17 mouse cellular contexts compared by ENCODE assay signal in the genomic region with DNA sequence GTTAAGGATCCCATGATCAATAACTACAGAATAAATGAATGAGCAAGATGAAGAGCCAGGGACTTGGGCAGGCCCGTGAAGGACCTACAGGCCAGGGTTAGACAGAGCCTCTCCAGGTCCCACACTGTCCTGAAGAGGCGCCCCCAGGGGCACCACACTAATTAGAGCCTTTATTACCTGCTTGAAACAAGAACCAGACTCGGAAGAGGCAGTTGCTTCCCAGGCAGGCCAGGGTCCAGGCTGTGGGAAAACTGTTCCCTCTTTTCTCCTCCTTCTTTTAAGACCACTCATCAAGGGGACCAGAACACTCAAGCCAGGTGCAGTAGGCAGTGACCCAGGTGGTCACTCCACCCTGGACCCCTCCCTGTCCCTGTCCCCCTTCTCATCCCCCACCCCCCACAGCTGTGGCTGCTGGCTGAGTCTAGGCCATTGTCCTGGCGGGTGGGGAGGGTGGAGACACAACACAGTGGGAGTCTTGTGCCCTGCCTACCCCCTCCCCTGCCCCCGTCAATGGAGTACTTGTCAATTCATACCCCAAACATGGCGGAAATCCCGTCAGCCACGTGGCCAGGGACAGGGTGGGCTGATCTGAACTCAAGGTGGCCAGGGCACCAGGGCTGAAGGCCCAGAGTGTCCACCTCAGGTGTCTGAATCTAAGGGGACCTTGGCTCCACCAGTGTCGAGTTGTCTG. TPM values are rescaled to one million over a fixed set of nuclear protein-coding genes. Genes with fewer than 3 reads are reported as not detected.
DNase-seq lines count a peak whose midpoint lies in the region; ATAC-seq and TF ChIP-seq lines count a peak whose summit lies in the region.
"Had no signal": no experiment of that assay in that cellular context is flagged by ENCODE, and none has a peak within 500 bp of the region (broad histone marks: within the 10 kb centered on the region; RNA-seq: fewer than 3 reads in every experiment).

No protein-coding gene starts in this region.

- H3K9ac ChIP-seq in forebrain, embryonic 14.5 days (ENCODE audit: low read length): no peak overlapping the region
- H3K9ac ChIP-seq in stomach, embryonic 14.5 days (replicated peaks; ENCODE audit: low read depth, low read length): no peak overlapping the region
- no peak overlapping the region for H3K9ac ChIP-seq in stomach, postnatal 0 days (ENCODE audit: low read length)
- H3K9ac ChIP-seq: embryonic facial prominence, embryonic 13.5 days; liver, embryonic 13.5 days; midbrain, embryonic 13.5 days had no signal

- peaks cover 44% of the 10 kb centered on the region for H3K4me1 ChIP-seq in forebrain, embryonic 10.5 days
- no peaks in the 10 kb centered on the region for H3K4me1 ChIP-seq in forebrain, embryonic 14.5 days (ENCODE audit: control insufficient read depth, insufficient read depth, low read length)
- peaks cover 32% of the 10 kb centered on the region for H3K4me1 ChIP-seq in stomach, embryonic 14.5 days (ENCODE audit: control insufficient read depth, insufficient read depth, low read length)
- H3K4me1 ChIP-seq in stomach, postnatal 0 days (replicated peaks; ENCODE audit: control insufficient read depth, insufficient read depth): 0 out of 2 replicates have a peak, but pooled peaks cover 4% of the 10 kb centered on the region

- H3K36me3 ChIP-seq in forebrain, embryonic 10.5 days (replicated peaks): no peaks in the 10 kb centered on the region
- no peaks in the 10 kb centered on the region for H3K36me3 ChIP-seq in forebrain, embryonic 14.5 days (ENCODE audit: control insufficient read depth, insufficient read depth, low read length)
- no peaks in the 10 kb centered on the region for H3K36me3 ChIP-seq in stomach, embryonic 14.5 days (ENCODE audit: control insufficient read depth, insufficient read depth, low read length)
- H3K36me3 ChIP-seq in stomach, postnatal 0 days (ENCODE audit: control insufficient read depth, insufficient read depth, low read length): no peaks in the 10 kb centered on the region
- H3K36me3 ChIP-seq: embryonic facial prominence, embryonic 13.5 days; midbrain, embryonic 13.5 days had no signal

- peak overlapping the region; percentile 49; the same call in 1 of the 2 replicates for H3K27ac ChIP-seq in forebrain, embryonic 10.5 days
- H3K27ac ChIP-seq in forebrain, embryonic 14.5 days (ENCODE audit: low read depth, low read length): no peak overlapping the region
- peak overlapping the region; percentile 48; the same call in 1 of the 2 replicates for H3K27ac ChIP-seq in stomach, embryonic 14.5 days (ENCODE audit: low read length)
- H3K27ac ChIP-seq in stomach, postnatal 0 days (replicated peaks): no peak overlapping the region
- H3K27ac ChIP-seq: liver, embryonic 13.5 days; midbrain, embryonic 13.5 days had no signal

- no peak overlapping the region for H3K4me3 ChIP-seq in forebrain, embryonic 10.5 days
- no peak overlapping the region for H3K4me3 ChIP-seq in forebrain, embryonic 14.5 days (ENCODE audit: low read depth, low read length)
- no peak overlapping the region for H3K4me3 ChIP-seq in stomach, embryonic 14.5 days (ENCODE audit: low read depth, low read length)
- no peak overlapping the region for H3K4me3 ChIP-seq in stomach, postnatal 0 days (ENCODE audit: low read depth, low read length)
- H3K4me3 ChIP-seq: embryonic facial prominence, embryonic 13.5 days; liver, embryonic 13.5 days; midbrain, embryonic 13.5 days had no signal

- H3K4me2 ChIP-seq in forebrain, embryonic 14.5 days (ENCODE audit: low read length): no peak overlapping the region
- no peak overlapping the region for H3K4me2 ChIP-seq in stomach, embryonic 14.5 days (replicated peaks; ENCODE audit: low read depth, low read length)
- H3K4me2 ChIP-seq in stomach, postnatal 0 days (replicated peaks; ENCODE audit: low read depth): no peak overlapping the region
- H3K4me2 ChIP-seq: embryonic facial prominence, embryonic 13.5 days; liver, embryonic 13.5 days; midbrain, embryonic 13.5 days had no signal

- H3K27me3 ChIP-seq in forebrain, embryonic 10.5 days (ENCODE audit: poor library complexity, severe bottlenecking): peaks cover 46% of the 10 kb centered on the region
- H3K27me3 ChIP-seq in forebrain, embryonic 14.5 days (replicated peaks; ENCODE audit: control insufficient read depth, insufficient read depth, low read length): no peaks in the 10 kb centered on the region
- H3K27me3 ChIP-seq in stomach, embryonic 14.5 days (ENCODE audit: control insufficient read depth, insufficient read depth, low read length): no peaks in the 10 kb centered on the region
- no peaks in the 10 kb centered on the region for H3K27me3 ChIP-seq in stomach, postnatal 0 days (ENCODE audit: control insufficient read depth, insufficient read depth, low read length)
- H3K27me3 ChIP-seq: embryonic facial prominence, embryonic 13.5 days; midbrain, embryonic 13.5 days had no signal

- no peaks in the 10 kb centered on the region for H3K9me3 ChIP-seq in forebrain, embryonic 10.5 days
- H3K9me3 ChIP-seq in forebrain, embryonic 14.5 days (replicated peaks; ENCODE audit: control insufficient read depth, low read length): no peaks in the 10 kb centered on the region
- no peaks in the 10 kb centered on the region for H3K9me3 ChIP-seq in stomach, embryonic 14.5 days (ENCODE audit: control insufficient read depth, low read depth, low read length)
- no peaks in the 10 kb centered on the region for H3K9me3 ChIP-seq in stomach, postnatal 0 days (ENCODE audit: control insufficient read depth, low read length)
- H3K9me3 ChIP-seq: embryonic facial prominence, embryonic 13.5 days; liver, embryonic 13.5 days; midbrain, embryonic 13.5 days had no signal

- no peak for ATAC-seq in forebrain, embryonic 14.5 days
- ATAC-seq in stomach, embryonic 14.5 days (ENCODE audit: insufficient number of reproducible peaks, insufficient read depth, low FRiP score, low read depth): no peak
- ATAC-seq in stomach, postnatal 0 days (ENCODE audit: low FRiP score, low TSS enrichment): no peak
- ATAC-seq: midbrain, embryonic 13.5 days had no signal

- no peak for DNase-seq in forebrain, embryonic 10.5 days (ENCODE audit: extremely low spot score, low spot score)
- DNase-seq in forebrain, embryonic 14.5 days (ENCODE audit: low spot score): no peak
- peak; percentile 68 for DNase-seq in layer of hippocampus, adult 11-12 months (ENCODE audit: low spot score)
- DNase-seq in layer of hippocampus, postnatal 14 days (ENCODE audit: low spot score in 2 of 2): no peak
- DNase-seq in stomach, postnatal 0 days (ENCODE audit: low spot score): no peak
- DNase-seq in telencephalon, adult 2 months (ENCODE audit: low read depth, low spot score): peak; percentile 58
- no peak for DNase-seq in thymus, postnatal 25 days
- DNase-seq: adrenal gland, postnatal 10 days; heart, adult 18-20 months; kidney, postnatal 4 days; liver, embryonic 13.5 days; thymus, adult 2 months had no signal

- no peak for TF ChIP-seq EP300 in stomach, postnatal 0 days (optimal IDR thresholded peaks at IDR 0.05)

- TF ChIP-seq CTCF in stomach, postnatal 0 days (IDR thresholded peaks at IDR 0.05; ENCODE audit: low read depth): no peak

- WGBS in forebrain, embryonic 10.5 days: 33% methylated on average over 9 of the region's 9 CpGs
- WGBS in forebrain, embryonic 14.5 days: 21% methylated on average over 9 of the region's 9 CpGs
- WGBS in stomach, embryonic 14.5 days: 47% methylated on average over 9 of the region's 9 CpGs
- 50% methylated on average over 9 of the region's 9 CpGs for WGBS in stomach, postnatal 0 days

RNA-seq across cellular contexts. Expression of gene Myrf, which starts 8.1 kb away (rescaled TPM):
- 2.1 and 2.9 TPM in 2 replicates for polyA plus RNA-seq in forebrain, embryonic 10.5 days (2016; fragmentation: Nextera tagmentation; extraction: Ambion mirVana)
- 0.20 and 0.40 TPM in 2 replicates for polyA plus RNA-seq in forebrain, embryonic 14.5 days (2014; fragmentation: Nextera tagmentation; extraction: Ambion mirVana)
- 10 to 100 TPM; 29.6 to 31.2 TPM for total RNA-seq in layer of hippocampus, postnatal 14 days (2021)
- polyA plus RNA-seq in stomach, embryonic 14.5 days (2014; fragmentation: Nextera tagmentation; extraction: Ambion mirVana): 27.6 and 28.4 TPM in 2 replicates
- 9.6 and 10.7 TPM in 2 replicates for polyA plus RNA-seq in stomach, postnatal 0 days (2015; fragmentation: Nextera tagmentation; extraction: Ambion mirVana)
- total RNA-seq: gastrocnemius, adult 8-10 months; neutrophil, adult 5-6 weeks had no signal

RNA-seq across cellular contexts. Expression of gene Fen1, which starts 28.5 kb away (rescaled TPM):
- polyA plus RNA-seq in forebrain, embryonic 10.5 days (2016; fragmentation: Nextera tagmentation; extraction: Ambion mirVana): 215 and 218 TPM in 2 replicates
- 53.4 and 63.9 TPM in 2 replicates for polyA plus RNA-seq in forebrain, embryonic 14.5 days (2014; fragmentation: Nextera tagmentation; extraction: Ambion mirVana)
- total RNA-seq in layer of hippocampus, postnatal 14 days (2021): 10 to 100 TPM in 1 of 2 experiments, 1 to 10 TPM in 1; 8.8 to 10.1 TPM
- polyA plus RNA-seq in stomach, embryonic 14.5 days (2014; fragmentation: Nextera tagmentation; extraction: Ambion mirVana): 65.1 and 70.4 TPM in 2 replicates
- polyA plus RNA-seq in stomach, postnatal 0 days (2015; fragmentation: Nextera tagmentation; extraction: Ambion mirVana): 27.8 and 29.2 TPM in 2 replicates

RNA-seq across cellular contexts. Expression of gene Tmem258, which starts 28.7 kb away (rescaled TPM):
- 362 and 373 TPM in 2 replicates for polyA plus RNA-seq in forebrain, embryonic 10.5 days (2016; fragmentation: Nextera tagmentation; extraction: Ambion mirVana)
- polyA plus RNA-seq in forebrain, embryonic 14.5 days (2014; fragmentation: Nextera tagmentation; extraction: Ambion mirVana): 380 and 505 TPM in 2 replicates
- total RNA-seq in layer of hippocampus, postnatal 14 days (2021): 10 to 100 TPM; 90.6 to 91.7 TPM
- 453 and 489 TPM in 2 replicates for polyA plus RNA-seq in stomach, embryonic 14.5 days (2014; fragmentation: Nextera tagmentation; extraction: Ambion mirVana)
- 330 and 370 TPM in 2 replicates for polyA plus RNA-seq in stomach, postnatal 0 days (2015; fragmentation: Nextera tagmentation; extraction: Ambion mirVana)

RNA-seq across cellular contexts. Expression of gene Fads1, which starts 49.8 kb away (rescaled TPM):
- 171 and 180 TPM in 2 replicates for polyA plus RNA-seq in forebrain, embryonic 10.5 days (2016; fragmentation: Nextera tagmentation; extraction: Ambion mirVana)
- polyA plus RNA-seq in forebrain, embryonic 14.5 days (2014; fragmentation: Nextera tagmentation; extraction: Ambion mirVana): 104 and 125 TPM in 2 replicates
- total RNA-seq in layer of hippocampus, postnatal 14 days (2021): 100 to 1,000 TPM; 193 to 203 TPM
- polyA plus RNA-seq in stomach, embryonic 14.5 days (2014; fragmentation: Nextera tagmentation; extraction: Ambion mirVana): 112 and 114 TPM in 2 replicates
- 36.3 TPM in 2 replicates for polyA plus RNA-seq in stomach, postnatal 0 days (2015; fragmentation: Nextera tagmentation; extraction: Ambion mirVana)

Comparison
In these comparisons a context has a peak if more than half of its experiments do, and no peak if none do; other contexts are left out.
1. DNase-seq: peak in layer of hippocampus, adult 11-12 months (single experiment) and telencephalon, adult 2 months (single experiment); none in forebrain, embryonic 10.5 days (single experiment), forebrain, embryonic 14.5 days (single experiment), layer of hippocampus, postnatal 14 days (0 of 2), stomach, postnatal 0 days (single experiment) and thymus, postnatal 25 days (single experiment).
2. H3K27ac ChIP-seq: peak in forebrain, embryonic 10.5 days (single experiment) and stomach, embryonic 14.5 days (single experiment); none in forebrain, embryonic 14.5 days (single experiment) and stomach, postnatal 0 days (single experiment).